Mouse (Mus musculus): Measurements from ENCODE around the gene Syt14. TPM values are rescaled to one million over a fixed set of nuclear protein-coding genes. Genes with fewer than 3 reads are reported as not detected.

Gene Syt14
- 3.5 and 4.8 TPM in 2 replicates for polyA plus RNA-seq (2012; rRNA removed)
- polyA plus RNA-seq (2014; fragmentation: Nextera tagmentation; extraction: Ambion mirVana), result 4.7 and 5.2 TPM in 2 replicates

GRCm38 (mm10) chr1:193035371-193036238 is at the start of gene Syt14:
TSS of gene Syt14 (minus strand) at chr1:193035775.
- H3K27ac ChIP-seq, result peak within 1 kb of the TSS; percentile 64
- no peaks in the 10 kb centered on the region for H3K9me3 ChIP-seq (ENCODE audit: control insufficient read depth, low read length)
- H3K9ac ChIP-seq (replicated peaks), result peak within 1 kb of the TSS; percentile 94
- H3K4me3 ChIP-seq (ENCODE audit: insufficient read depth in 1 of 2, low read depth in 2 of 2, low read length in 2 of 2), result peak within 1 kb of the TSS; percentile 83 to 84
- ATAC-seq (ENCODE audit: insufficient read depth), result peak; percentile 97
- peak within 1 kb of the TSS; percentile 75 for H3K4me2 ChIP-seq (ENCODE audit: low read depth)
- peak; percentile 51 for TF ChIP-seq EP300 (IDR thresholded peaks at IDR 0.05; ENCODE audit: low read depth)
- no peak for TF ChIP-seq CTCF (IDR thresholded peaks at IDR 0.05; ENCODE audit: low read depth)
- under 1% methylated on average over 60 of the region's 67 CpGs for WGBS (ENCODE audit: insufficient replicate concordance)
- H3K4me1 ChIP-seq (replicated peaks; ENCODE audit: control insufficient read depth in 2 of 2, insufficient read depth in 2 of 2, low read length in 1 of 2), result peaks cover 2 to 9% of the 10 kb centered on the region in 2 experiments
- no peaks in the 10 kb centered on the region; the same call in 1 of the 2 replicates for H3K36me3 ChIP-seq (replicated peaks; ENCODE audit: control insufficient read depth, insufficient read depth, low read depth)
- peak; percentile 87 to 89 (median 88) for DNase-seq (ENCODE audit: low read depth in 3 of 3, low spot score in 3 of 3)
- no peaks in the 10 kb centered on the region; the same call in 1 of the 2 replicates for H3K27me3 ChIP-seq (ENCODE audit: control insufficient read depth, insufficient read depth, low read length)

- 59% methylated on average over 1 of the region's 1 CpGs for WGBS (ENCODE audit: insufficient replicate concordance)
Measured at GRCm38 (mm10) chr1:193084016-193084415, 48.4 kb upstream of the Syt14 start.

GRCm38 (mm10) chr1:193083051-193083450 is 47.5 kb upstream of the Syt14 start:
- no peak overlapping the region for H3K27ac ChIP-seq

More at GRCm38 (mm10) chr1:193084016-193084415, 48.4 kb upstream of the Syt14 start:
- H3K4me1 ChIP-seq (replicated peaks; ENCODE audit: control insufficient read depth in 2 of 2, insufficient read depth in 2 of 2, low read length in 1 of 2), result no peaks in the 10 kb centered on the region
- H3K4me3 ChIP-seq (ENCODE audit: insufficient read depth in 1 of 2, low read depth in 2 of 2, low read length in 2 of 2), result no peak overlapping the region
- H3K9me3 ChIP-seq (ENCODE audit: control insufficient read depth, low read length), result no peaks in the 10 kb centered on the region
- no peak overlapping the region for H3K9ac ChIP-seq (replicated peaks)
- DNase-seq (ENCODE audit: low read depth in 3 of 3, low spot score in 3 of 3) (peak in 2 of 3 experiments; percentile 7 to 11), ATAC-seq (ENCODE audit: insufficient read depth) (no peak)
- H3K4me2 ChIP-seq (ENCODE audit: low read depth), result no peak overlapping the region
- H3K27ac ChIP-seq, result no peak overlapping the region
- H3K36me3 ChIP-seq (replicated peaks; ENCODE audit: control insufficient read depth, insufficient read depth, low read depth), result no peaks in the 10 kb centered on the region
- peak; percentile 41; the same call in 1 of the 2 replicates for TF ChIP-seq CTCF (IDR thresholded peaks at IDR 0.05; ENCODE audit: low read depth)
- no peak for TF ChIP-seq EP300 (IDR thresholded peaks at IDR 0.05; ENCODE audit: low read depth)
- H3K27me3 ChIP-seq (ENCODE audit: control insufficient read depth, insufficient read depth, low read length), result no peaks in the 10 kb centered on the region; the same call in 1 of the 2 replicates

GRCm38 (mm10) chr1:193082311-193082921 is 46.8 kb upstream of the Syt14 start:
- no peak overlapping the region for H3K4me2 ChIP-seq (ENCODE audit: low read depth)
- H3K27me3 ChIP-seq (ENCODE audit: control insufficient read depth, insufficient read depth, low read length), result no peaks in the 10 kb centered on the region; the same call in 1 of the 2 replicates
- TF ChIP-seq CTCF (IDR thresholded peaks at IDR 0.05; ENCODE audit: low read depth) (no peak), EP300 (IDR thresholded peaks at IDR 0.05; ENCODE audit: low read depth) (no peak)
- no peak overlapping the region for H3K27ac ChIP-seq
- no peak overlapping the region for H3K9ac ChIP-seq (replicated peaks)
- 64% methylated on average over 10 of the region's 10 CpGs for WGBS (ENCODE audit: insufficient replicate concordance)
- H3K36me3 ChIP-seq (replicated peaks; ENCODE audit: control insufficient read depth, insufficient read depth, low read depth), result no peaks in the 10 kb centered on the region
- ATAC-seq (ENCODE audit: insufficient read depth) (no peak), DNase-seq (ENCODE audit: low read depth in 3 of 3, low spot score in 3 of 3) (no peak)
- H3K4me3 ChIP-seq (ENCODE audit: insufficient read depth in 1 of 2, low read depth in 2 of 2, low read length in 2 of 2), result no peak overlapping the region
- H3K9me3 ChIP-seq (ENCODE audit: control insufficient read depth, low read length), result no peaks in the 10 kb centered on the region
- no peaks in the 10 kb centered on the region for H3K4me1 ChIP-seq (replicated peaks; ENCODE audit: control insufficient read depth in 2 of 2, insufficient read depth in 2 of 2, low read length in 1 of 2)

More at GRCm38 (mm10) chr1:193083051-193083450, 47.5 kb upstream of the Syt14 start:
- Histone ChIP-seq H3K4me2 (ENCODE audit: low read depth) (no peak overlapping the region), H3K9me3 (ENCODE audit: control insufficient read depth, low read length) (no peaks in the 10 kb centered on the region), H3K27me3 (ENCODE audit: control insufficient read depth, insufficient read depth, low read length) (no peaks in the 10 kb centered on the region; the same call in 1 of the 2 replicates), H3K4me1 (replicated peaks; ENCODE audit: control insufficient read depth in 2 of 2, insufficient read depth in 2 of 2, low read length in 1 of 2) (no peaks in the 10 kb centered on the region), H3K36me3 (replicated peaks; ENCODE audit: control insufficient read depth, insufficient read depth, low read depth) (no peaks in the 10 kb centered on the region), H3K4me3 (ENCODE audit: insufficient read depth in 1 of 2, low read depth in 2 of 2, low read length in 2 of 2) (no peak overlapping the region), H3K9ac (replicated peaks) (no peak overlapping the region)
- 72% methylated on average over 7 of the region's 7 CpGs for WGBS (ENCODE audit: insufficient replicate concordance)
- no peak for ATAC-seq (ENCODE audit: insufficient read depth)
- TF ChIP-seq CTCF (IDR thresholded peaks at IDR 0.05; ENCODE audit: low read depth) (no peak), EP300 (IDR thresholded peaks at IDR 0.05; ENCODE audit: low read depth) (no peak)
- no peak for DNase-seq (ENCODE audit: low read depth in 3 of 3, low spot score in 3 of 3)

- Histone ChIP-seq H3K9me3 (ENCODE audit: control insufficient read depth, low read length) (no peaks in the 10 kb centered on the region), H3K4me1 (replicated peaks; ENCODE audit: control insufficient read depth in 2 of 2, insufficient read depth in 2 of 2, low read length in 1 of 2) (no peaks in the 10 kb centered on the region), H3K27me3 (ENCODE audit: control insufficient read depth, insufficient read depth, low read length) (no peaks in the 10 kb centered on the region), H3K4me2 (ENCODE audit: low read depth) (no peak overlapping the region), H3K9ac (replicated peaks) (no peak overlapping the region), H3K36me3 (replicated peaks; ENCODE audit: control insufficient read depth, insufficient read depth, low read depth) (no peaks in the 10 kb centered on the region), H3K27ac (no peak overlapping the region), H3K4me3 (ENCODE audit: insufficient read depth in 1 of 2, low read depth in 2 of 2, low read length in 2 of 2) (no peak overlapping the region)
- no peak for ATAC-seq (ENCODE audit: insufficient read depth)
- WGBS (ENCODE audit: insufficient replicate concordance), result 78% methylated on average over 3 of the region's 3 CpGs
- DNase-seq (ENCODE audit: low read depth in 3 of 3, low spot score in 3 of 3), result no peak
- TF ChIP-seq CTCF (IDR thresholded peaks at IDR 0.05; ENCODE audit: low read depth) (no peak), EP300 (IDR thresholded peaks at IDR 0.05; ENCODE audit: low read depth) (no peak)
Measured at GRCm38 (mm10) chr1:193062618-193063017, 27.0 kb upstream of the Syt14 start.
